Mouse (Mus musculus) urinary bladder, postnatal 14 days (tissue): ENCODE data around the gene Ubox5.
A peak's percentile ranks its signal among the peaks of the same experiment; 100 is the strongest.

Experiments used
- DNase-seq: peaks from one replicate; pipeline ENCODE4 v3.0.0; 2021; ENCODE audit warnings: low spot score

The Ubox5 gene

GRCm38 (mm10) chr2:130634006-130634738 lies 4.3 kb upstream of the Ubox5 start:
- DNase-seq = no peak

DNA sequence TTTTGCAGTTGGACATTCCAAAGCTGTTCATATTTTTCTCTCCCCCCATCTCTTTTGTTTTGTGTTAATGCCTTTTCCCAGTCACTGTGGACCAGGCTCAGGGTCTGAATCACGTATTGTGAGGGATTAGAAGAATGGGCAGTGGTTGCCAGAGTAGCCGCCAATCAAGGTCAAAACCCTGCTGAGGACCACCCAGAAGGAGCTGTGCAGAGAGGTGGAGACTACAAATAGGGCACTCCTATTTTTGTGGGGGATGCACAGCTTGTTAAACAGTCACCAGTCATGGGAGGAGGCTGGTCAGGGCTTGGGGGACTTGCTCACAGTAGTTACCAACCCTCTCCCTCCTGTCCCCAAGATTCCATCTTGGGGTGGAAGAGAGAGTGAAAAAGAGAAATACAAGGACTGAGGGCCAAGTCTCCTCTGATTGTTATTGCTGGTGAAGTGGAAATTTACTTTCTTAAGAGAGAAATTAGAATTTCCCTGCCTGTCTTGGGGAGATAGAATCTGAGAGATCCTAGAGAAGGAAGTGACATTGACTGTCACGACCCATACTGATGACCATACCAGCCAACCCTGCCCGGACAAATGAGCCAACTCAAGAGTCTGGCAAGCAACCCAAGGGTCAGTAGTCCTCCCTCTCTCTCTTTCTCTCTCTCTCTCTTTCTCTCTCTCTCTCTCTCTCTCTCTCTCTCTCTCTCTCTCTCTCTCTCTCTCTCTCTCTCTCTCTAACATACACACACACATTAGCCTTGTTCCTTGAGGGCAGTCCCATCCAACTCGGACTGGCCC lies 3.2 kb upstream of the Ubox5 start:
- no peak for DNase-seq

DNA sequence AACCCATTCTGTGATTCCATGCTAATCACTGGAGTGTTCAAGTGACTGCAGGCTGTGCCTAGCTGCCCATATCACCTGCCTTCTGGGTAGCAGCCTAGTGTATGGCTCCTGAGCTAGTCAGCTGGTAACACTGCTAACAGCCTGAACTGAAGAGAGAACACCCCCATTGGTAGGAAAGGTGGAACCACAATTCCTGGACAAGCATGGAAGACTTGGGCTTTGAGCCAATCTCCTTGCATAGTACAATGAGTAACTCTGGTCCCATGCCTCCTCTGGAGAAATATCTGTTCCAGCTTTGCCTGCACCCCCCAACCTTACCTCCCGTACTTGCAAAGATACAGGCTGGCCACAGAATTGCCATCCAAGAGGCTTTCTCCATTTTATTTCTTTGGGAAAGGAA lies 2.6 kb upstream of the Ubox5 start:
- no peak for DNase-seq

GRCm38 (mm10) chr2:130629080-130629838 lies 579 bp downstream of the Ubox5 start:
- DNase-seq = no peak

GRCm38 (mm10) chr2:130628424-130628823 lies 1.4 kb downstream of the Ubox5 start:
- DNase-seq = no peak

- DNase-seq = no peak
Observed at GRCm38 (mm10) chr2:130618972-130619371, 10.9 kb downstream of the Ubox5 start.

- DNase-seq = peak; percentile 18
Observed at GRCm38 (mm10) chr2:130613091-130613490, 16.7 kb downstream of the Ubox5 start.

- no peak for DNase-seq
Observed at GRCm38 (mm10) chr2:130602195-130602594, 27.6 kb downstream of the Ubox5 start.

GRCm38 (mm10) chr2:130598399-130598798 lies 31.4 kb downstream of the Ubox5 start:
- no peak for DNase-seq

DNA sequence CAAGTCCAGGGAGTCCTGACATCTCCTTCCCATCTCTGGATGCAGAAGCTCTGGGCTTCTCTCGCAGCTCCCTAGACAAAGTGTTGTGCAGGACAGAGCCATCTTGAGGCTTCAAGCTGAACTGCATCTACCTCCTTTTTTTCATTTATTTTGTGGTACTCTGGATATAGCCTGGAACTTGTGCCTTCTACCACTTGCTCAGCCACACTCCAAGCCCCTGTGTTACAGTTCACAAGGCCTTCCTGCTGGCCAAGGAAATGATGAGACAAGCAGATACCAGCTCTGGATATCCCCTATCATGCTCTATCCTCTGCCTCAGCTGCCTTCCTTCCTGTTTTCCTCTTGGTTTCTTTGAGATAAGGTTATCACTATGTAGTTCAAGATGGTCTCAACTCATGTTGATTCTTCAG lies 32.2 kb downstream of the Ubox5 start:
- no peak for DNase-seq

- no peak for DNase-seq
Observed at GRCm38 (mm10) chr2:130595596-130595995, 34.2 kb downstream of the Ubox5 start.

- DNase-seq = no peak
Observed at GRCm38 (mm10) chr2:130591016-130591415, 38.8 kb downstream of the Ubox5 start.

GRCm38 (mm10) chr2:130589761-130590160 lies 40.1 kb downstream of the Ubox5 start:
- DNase-seq = no peak

DNA sequence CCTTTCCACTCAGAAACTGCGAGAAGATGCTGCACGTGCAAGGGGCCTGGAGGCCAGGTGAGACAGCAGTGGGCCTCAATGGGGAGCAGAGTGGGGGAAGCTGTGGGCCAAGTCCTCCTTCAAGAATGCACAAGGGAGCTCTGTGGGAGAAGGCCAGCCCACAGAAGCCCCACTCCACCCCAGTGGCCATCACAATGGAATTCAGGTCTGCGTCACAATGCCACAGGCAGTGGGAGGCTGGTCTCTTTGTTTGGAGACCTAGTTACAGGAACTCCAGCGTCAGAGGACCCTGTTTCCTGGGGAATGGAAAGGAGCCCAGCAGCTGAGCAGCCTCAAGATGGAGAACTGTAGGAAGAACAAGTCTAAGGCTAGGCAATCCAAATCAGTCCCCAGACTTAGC lies 40.7 kb downstream of the Ubox5 start:
- no peak for DNase-seq

GRCm38 (mm10) chr2:130588373-130588772 lies 41.5 kb downstream of the Ubox5 start:
- no peak for DNase-seq

DNA sequence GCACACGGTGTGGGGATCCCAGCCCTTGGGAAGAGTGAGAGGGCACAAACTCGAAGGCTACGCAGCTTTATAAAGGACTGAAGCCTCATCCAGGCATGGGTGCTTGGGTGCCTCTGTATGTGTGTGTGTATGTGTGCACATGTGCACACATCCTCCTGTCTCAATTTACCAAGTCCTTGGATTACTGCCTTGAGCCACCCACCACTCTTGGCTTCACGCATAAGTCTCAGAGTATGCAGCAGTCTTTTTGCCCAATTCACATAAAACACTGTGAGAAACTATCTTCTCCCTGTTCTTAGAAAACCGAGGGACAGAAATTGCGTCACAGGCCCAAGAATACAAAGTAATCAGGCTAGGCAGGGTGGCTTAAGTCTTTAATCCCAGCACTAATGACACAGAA lies 43.8 kb downstream of the Ubox5 start:
- no peak for DNase-seq

GRCm38 (mm10) chr2:130583902-130584560 lies 45.8 kb downstream of the Ubox5 start:
- DNase-seq = no peak

DNA sequence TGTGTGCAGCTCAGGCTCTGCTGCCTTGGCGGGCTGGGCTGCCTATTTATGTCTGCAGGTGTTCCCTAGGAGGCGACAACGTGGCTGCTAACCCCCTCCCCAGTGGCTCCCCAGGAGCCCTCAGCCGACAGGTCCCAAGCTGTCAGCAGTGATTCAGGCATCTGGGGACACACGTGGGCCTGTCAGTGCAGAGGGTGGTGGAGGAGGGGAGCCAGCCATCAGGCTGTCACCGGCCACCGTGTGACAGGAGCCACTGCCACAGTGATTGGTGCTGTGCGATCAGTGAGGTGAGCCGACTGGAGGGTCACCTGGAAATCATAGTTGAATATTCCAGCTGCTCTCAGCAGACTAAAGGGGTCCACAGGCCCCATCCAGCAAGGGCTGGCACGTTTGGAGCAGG lies 47.3 kb downstream of the Ubox5 start, which contains the start of gene Avp:
Gene Avp (minus strand): TSS at position 3 of the 400 bp plus-strand sequence.
- DNase-seq = no peak

GRCm38 (mm10) chr2:130581201-130581600 lies 48.6 kb downstream of the Ubox5 start:
- DNase-seq = no peak

DNA sequence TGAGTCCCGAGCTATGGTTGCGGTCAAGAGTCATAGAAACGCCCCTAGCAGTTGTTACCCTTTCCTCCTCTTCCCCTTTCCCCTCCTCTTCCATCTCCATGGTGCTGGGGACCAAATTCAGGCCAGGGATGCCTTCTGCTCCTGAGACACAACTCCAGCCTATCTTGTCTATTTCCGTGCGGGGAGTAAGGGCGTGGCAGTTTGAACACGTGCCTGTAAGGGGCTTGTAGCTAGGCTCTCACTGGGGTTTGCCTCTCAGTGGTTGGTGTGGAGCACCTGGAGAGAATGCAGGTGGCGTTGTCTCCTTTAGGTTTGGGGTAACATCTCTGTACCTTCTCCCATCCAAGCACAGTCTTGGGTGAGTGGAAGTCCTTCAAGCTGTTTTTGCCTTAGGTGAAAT lies 50.0 kb downstream of the Ubox5 start:
- no peak for DNase-seq

- peak; percentile 70 for DNase-seq
Observed at GRCm38 (mm10) chr2:130578148-130578547, 51.7 kb downstream of the Ubox5 start.

DNA sequence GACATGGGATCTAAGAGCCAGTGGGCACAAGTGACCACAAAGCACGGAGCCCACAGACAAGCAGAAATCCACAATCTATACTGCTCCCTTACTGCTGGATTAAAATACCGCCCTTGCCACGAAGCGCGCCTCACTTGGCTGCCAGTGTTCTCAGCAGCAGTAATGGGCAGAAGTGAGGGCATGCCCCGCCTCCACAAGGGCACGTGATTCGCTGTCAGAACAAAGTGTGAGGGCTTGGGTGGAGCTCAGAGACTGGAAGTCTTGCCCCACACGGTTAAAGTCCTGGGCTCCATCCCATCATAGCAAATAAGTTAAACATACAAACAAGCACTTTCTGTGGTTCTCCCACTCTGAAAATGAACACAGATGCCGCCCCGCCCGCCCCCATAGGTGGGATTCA lies 52.2 kb downstream of the Ubox5 start:
- peak; percentile 53 for DNase-seq
